Mouse (Mus musculus): ENCODE measurements around the gene Smg6. TPM values are rescaled to one million over a fixed set of nuclear protein-coding genes. Genes with fewer than 3 reads are reported as not detected.
A peak's percentile ranks its signal among the peaks of the same experiment; 100 is the strongest.

The Smg6 gene
- polyA plus RNA-seq, 1 experiment, result 18.7 TPM

DNA sequence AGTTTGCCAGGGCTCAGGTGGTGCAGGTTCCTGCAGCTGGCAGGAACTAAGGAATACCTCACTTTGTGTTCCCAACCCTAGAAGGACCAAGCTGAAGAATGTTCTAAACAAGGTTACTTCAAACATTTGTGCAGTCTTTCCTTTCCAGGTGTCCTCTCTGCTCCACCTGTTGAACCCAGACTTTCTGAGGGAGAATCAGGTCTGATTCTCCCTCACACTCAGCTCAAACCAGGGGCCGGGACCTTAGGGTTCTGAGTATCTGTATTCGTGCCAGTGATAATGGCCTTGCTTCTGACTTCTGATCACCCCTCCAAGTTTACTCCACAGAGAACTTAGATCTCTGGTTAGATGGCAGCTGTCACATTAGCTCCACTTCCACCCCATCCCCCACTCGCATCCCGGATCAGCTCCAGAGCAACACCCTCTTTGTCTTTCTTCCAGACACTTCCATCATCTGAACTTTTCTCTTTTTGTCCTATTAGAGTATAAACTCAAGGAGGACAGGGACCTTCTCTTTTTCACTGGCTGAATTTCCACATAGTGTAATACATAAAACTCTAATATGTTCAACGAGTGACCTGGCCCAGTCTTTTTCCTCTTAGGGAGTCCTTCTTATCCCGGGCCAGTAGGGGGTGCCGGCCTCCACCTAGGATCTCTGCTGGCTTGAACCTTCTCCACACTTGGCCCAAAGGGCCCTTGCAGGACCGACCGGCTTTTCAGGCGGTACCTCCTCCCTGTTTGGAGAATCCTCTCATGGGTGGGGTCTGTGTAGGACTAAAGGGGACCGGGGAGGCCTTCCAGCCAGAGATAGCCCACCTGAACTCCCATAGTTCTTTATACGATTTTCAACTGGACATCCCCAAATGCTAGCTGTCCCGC lies 267.0 kb downstream of the Smg6 start:
- WGBS, result 26% methylated on average over 13 of the region's 13 CpGs
- TF ChIP-seq CTCF (IDR thresholded peaks at IDR 0.05; ENCODE audit: extremely low read depth, insufficient read length, insufficient replicate concordance, low read depth, low read length), result peak; percentile 86
- no peak for TF ChIP-seq POLR2A (IDR thresholded peaks at IDR 0.05; ENCODE audit: low read depth, low read length)
- no peaks in the 10 kb centered on the region for H3K36me3 ChIP-seq (ENCODE audit: control insufficient read depth, insufficient read depth, low read length)
- no peak overlapping the region for H3K27ac ChIP-seq (ENCODE audit: insufficient read depth, low read depth, low read length)
- peak overlapping the region; percentile 94 for H3K4me3 ChIP-seq (ENCODE audit: low read depth, low read length)
- peaks cover 18% of the 10 kb centered on the region for H3K4me1 ChIP-seq (ENCODE audit: control insufficient read depth, insufficient read depth, insufficient read length, low read length)
- no peaks in the 10 kb centered on the region for H3K27me3 ChIP-seq (ENCODE audit: control insufficient read depth, insufficient read depth, low read length)

DNA sequence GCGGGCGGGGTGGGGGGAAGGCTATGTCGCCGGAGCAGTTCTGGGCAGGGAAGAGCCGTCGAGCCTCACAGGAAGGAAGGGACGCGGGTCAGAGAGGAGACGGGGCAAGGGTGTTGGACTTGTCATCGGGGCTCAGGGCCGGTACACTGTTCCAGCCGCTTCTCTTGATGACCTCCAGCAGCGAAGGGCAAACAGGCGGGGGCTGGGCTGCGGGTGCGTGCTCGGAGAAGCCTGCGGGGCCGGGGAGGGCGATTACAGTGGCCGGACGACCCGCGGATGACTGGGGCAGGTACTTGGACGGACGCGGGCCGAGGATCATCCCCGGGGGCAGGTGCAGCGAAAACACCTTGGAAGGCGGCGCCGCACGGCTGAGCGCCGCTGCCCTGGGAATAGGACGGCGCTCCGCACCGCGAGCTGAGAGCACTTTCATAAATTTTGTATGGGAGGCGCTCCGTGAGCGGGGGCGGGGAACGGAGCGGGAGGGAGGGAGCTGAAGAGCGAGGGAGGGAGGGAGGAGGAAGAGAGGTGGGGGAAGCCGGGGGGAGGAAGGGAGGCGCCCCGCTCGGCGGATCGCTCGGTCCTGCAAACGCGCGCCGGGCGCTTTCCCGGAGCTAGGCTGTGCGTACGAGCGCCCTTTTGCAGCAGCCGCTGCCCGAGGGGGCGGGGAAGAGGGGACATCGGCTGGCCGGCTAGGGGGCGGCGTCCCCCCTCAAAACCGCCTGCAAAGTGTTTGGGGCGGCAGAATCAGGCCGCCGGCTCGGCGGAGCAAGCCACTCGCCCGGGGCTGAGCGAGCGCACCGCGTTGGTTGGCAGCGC lies 267.8 kb downstream of the Smg6 start, which contains the start of gene Rtn4rl1:
Rtn4rl1 (plus strand) TSS at position 528 of the 816 bp plus-strand sequence.
- H3K36me3 ChIP-seq (ENCODE audit: control insufficient read depth, insufficient read depth, low read length), result no peaks in the 10 kb centered on the region
- peak within 1 kb of the TSS; percentile 29 for H3K27ac ChIP-seq (ENCODE audit: insufficient read depth, low read depth, low read length)
- peaks cover 18% of the 10 kb centered on the region for H3K4me1 ChIP-seq (ENCODE audit: control insufficient read depth, insufficient read depth, insufficient read length, low read length)
- WGBS, result under 1% methylated on average over 83 of the region's 84 CpGs
- peak within 1 kb of the TSS; percentile 94 for H3K4me3 ChIP-seq (ENCODE audit: low read depth, low read length)
- H3K27me3 ChIP-seq (ENCODE audit: control insufficient read depth, insufficient read depth, low read length), result no peaks in the 10 kb centered on the region
- peak; percentile 22 for TF ChIP-seq POLR2A (IDR thresholded peaks at IDR 0.05; ENCODE audit: low read depth, low read length)
- no peak for TF ChIP-seq CTCF (IDR thresholded peaks at IDR 0.05; ENCODE audit: extremely low read depth, insufficient read length, insufficient replicate concordance, low read depth, low read length)

DNA sequence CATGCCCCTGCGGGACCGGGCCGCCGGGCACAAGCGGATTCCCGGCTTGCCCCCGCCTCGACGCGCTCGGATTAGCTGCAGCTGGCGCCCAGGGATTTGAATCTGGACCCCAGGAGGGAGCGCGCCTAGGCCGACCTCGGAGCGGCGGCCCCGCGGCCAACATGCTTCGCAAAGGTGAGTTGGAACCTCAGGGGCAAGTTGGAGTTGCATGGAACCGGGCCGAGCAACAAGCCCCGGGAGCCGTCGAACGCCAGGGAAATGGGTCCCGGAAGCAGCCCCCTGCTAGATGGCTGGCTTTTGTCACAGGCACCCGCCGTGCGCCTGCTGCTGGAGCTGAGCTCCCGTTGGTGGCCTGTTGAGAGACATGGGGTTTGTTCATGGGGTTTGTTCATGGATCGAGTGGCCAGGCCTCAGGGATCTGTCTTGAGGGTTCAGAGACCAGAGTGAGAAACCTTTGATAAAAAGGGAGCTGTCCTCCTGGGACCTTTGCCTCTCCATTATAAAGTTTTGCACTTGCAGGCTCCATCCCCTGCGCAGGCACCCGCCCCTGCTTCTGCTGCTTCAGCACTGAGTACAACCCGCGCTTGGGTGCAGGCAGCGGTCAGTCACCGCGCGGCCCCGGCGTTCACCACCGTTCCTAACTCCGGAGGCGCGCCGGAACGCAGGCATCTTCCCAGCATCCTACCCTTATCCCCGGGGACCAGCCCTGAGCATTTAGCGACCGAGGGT lies 268.7 kb downstream of the Smg6 start:
- H3K36me3 ChIP-seq (ENCODE audit: control insufficient read depth, insufficient read depth, low read length), result no peaks in the 10 kb centered on the region
- H3K4me1 ChIP-seq (ENCODE audit: control insufficient read depth, insufficient read depth, insufficient read length, low read length), result peaks cover 20% of the 10 kb centered on the region
- H3K27me3 ChIP-seq (ENCODE audit: control insufficient read depth, insufficient read depth, low read length), result no peaks in the 10 kb centered on the region
- WGBS, result 1% methylated on average over 52 of the region's 52 CpGs
- no peak overlapping the region; the same call in 1 of the 2 replicates for H3K27ac ChIP-seq (ENCODE audit: insufficient read depth, low read depth, low read length)
- TF ChIP-seq CTCF (IDR thresholded peaks at IDR 0.05; ENCODE audit: extremely low read depth, insufficient read length, insufficient replicate concordance, low read depth, low read length) (no peak), POLR2A (IDR thresholded peaks at IDR 0.05; ENCODE audit: low read depth, low read length) (peak; percentile 42; the same call in 1 of the 2 replicates)
- peak overlapping the region; percentile 94 for H3K4me3 ChIP-seq (ENCODE audit: low read depth, low read length)

DNA sequence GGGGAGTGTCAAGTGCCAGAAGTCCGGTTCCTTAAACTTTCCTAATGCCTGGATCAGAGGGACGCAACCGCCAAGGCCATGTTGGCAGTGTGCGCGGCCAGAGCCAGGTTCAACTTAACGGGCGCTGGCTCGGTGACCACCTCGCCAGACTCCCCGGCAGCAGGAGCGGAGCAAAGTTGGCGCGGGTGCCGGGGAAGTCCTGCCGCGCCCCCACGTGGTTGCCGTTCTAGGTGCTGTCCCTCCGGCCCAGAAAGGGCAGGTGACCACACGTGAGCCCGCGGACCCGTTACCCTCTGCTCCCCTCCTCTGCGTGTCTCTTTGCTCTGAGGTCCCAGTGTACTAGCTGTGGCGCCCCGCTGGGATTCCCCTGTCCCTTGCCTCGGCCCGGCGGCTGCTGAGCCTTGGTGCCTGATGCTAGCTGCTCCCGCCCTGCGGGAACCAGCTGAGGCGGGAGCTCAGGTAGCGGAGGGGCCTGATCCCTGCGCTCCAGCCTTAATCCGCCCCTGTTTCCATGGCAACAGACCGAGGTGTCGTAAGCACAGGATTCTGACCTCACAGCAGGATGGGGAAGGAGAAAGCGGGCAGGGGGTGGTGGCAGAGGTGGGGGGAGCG lies 269.3 kb downstream of the Smg6 start:
- no peak overlapping the region for H3K27ac ChIP-seq (ENCODE audit: insufficient read depth, low read depth, low read length)
- peaks cover 20% of the 10 kb centered on the region for H3K4me1 ChIP-seq (ENCODE audit: control insufficient read depth, insufficient read depth, insufficient read length, low read length)
- TF ChIP-seq CTCF (IDR thresholded peaks at IDR 0.05; ENCODE audit: extremely low read depth, insufficient read length, insufficient replicate concordance, low read depth, low read length) (no peak), POLR2A (IDR thresholded peaks at IDR 0.05; ENCODE audit: low read depth, low read length) (no peak)
- no peaks in the 10 kb centered on the region for H3K27me3 ChIP-seq (ENCODE audit: control insufficient read depth, insufficient read depth, low read length)
- no peaks in the 10 kb centered on the region for H3K36me3 ChIP-seq (ENCODE audit: control insufficient read depth, insufficient read depth, low read length)
- WGBS, result 2% methylated on average over 39 of the region's 39 CpGs
- peak overlapping the region; percentile 94 for H3K4me3 ChIP-seq (ENCODE audit: low read depth, low read length)

DNA sequence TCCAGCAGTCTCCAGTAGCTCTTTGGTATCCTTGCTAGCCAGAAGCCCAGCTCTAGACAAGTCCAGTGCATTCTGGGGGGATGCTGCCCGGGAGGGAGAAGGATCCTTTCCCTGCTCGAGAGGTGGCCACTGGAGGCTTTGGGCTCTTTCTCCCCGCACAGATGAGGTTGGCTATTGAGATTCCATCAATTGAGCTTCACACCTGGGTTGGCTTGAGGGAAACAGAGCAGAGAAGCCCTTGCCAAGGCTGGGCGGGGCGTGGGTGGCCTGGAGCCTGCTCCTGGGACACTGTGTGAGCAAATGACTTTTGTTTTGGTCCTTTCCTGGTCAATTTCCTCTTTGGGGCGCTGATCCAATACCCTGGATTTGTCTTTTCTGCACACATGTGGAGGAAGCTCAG lies 270.5 kb downstream of the Smg6 start:
- no peak overlapping the region for H3K4me3 ChIP-seq (ENCODE audit: low read depth, low read length)
- WGBS, result 48% methylated on average over 6 of the region's 6 CpGs
- H3K27me3 ChIP-seq (ENCODE audit: control insufficient read depth, insufficient read depth, low read length), result no peaks in the 10 kb centered on the region
- no peak overlapping the region for H3K27ac ChIP-seq (ENCODE audit: insufficient read depth, low read depth, low read length)
- H3K4me1 ChIP-seq (ENCODE audit: control insufficient read depth, insufficient read depth, insufficient read length, low read length), result peaks cover 20% of the 10 kb centered on the region
- TF ChIP-seq CTCF (IDR thresholded peaks at IDR 0.05; ENCODE audit: extremely low read depth, insufficient read length, insufficient replicate concordance, low read depth, low read length) (no peak), POLR2A (IDR thresholded peaks at IDR 0.05; ENCODE audit: low read depth, low read length) (no peak)
- H3K36me3 ChIP-seq (ENCODE audit: control insufficient read depth, insufficient read depth, low read length), result no peaks in the 10 kb centered on the region

DNA sequence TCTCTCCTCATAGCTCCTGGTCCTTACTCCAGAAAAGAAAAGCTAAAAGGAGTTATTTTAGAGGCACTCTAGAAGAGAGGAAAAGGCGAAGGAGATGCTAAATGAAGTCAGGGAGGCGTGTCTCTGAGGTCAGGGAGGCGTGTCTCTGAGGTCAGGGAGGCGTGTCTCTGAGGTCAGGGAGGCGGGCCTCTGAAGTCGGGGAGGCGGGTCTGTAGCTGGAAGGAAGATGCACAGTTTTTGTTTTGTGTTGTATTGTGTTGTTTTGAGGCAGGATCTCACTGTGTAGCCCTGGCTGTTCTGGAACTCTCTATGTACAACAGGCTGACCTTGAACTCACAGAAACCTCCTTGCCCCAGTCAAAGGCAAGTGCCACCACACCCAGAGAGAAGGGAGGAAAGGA lies 272.3 kb downstream of the Smg6 start:
- 69% methylated on average over 7 of the region's 7 CpGs for WGBS
- Histone ChIP-seq H3K4me3 (ENCODE audit: low read depth, low read length) (no peak overlapping the region), H3K27me3 (ENCODE audit: control insufficient read depth, insufficient read depth, low read length) (no peaks in the 10 kb centered on the region), H3K27ac (ENCODE audit: insufficient read depth, low read depth, low read length) (no peak overlapping the region), H3K36me3 (ENCODE audit: control insufficient read depth, insufficient read depth, low read length) (no peaks in the 10 kb centered on the region), H3K4me1 (ENCODE audit: control insufficient read depth, insufficient read depth, insufficient read length, low read length) (peaks cover 20% of the 10 kb centered on the region)
- TF ChIP-seq POLR2A (IDR thresholded peaks at IDR 0.05; ENCODE audit: low read depth, low read length) (no peak), CTCF (IDR thresholded peaks at IDR 0.05; ENCODE audit: extremely low read depth, insufficient read length, insufficient replicate concordance, low read depth, low read length) (no peak)
